Mouse (Mus musculus) spleen, postnatal 14 days (tissue): ENCODE measurements around the gene Cep290.

Experiments
- DNase-seq, 2 experiments: peaks; one replicate each; pipeline ENCODE4 v3.0.0; 2021 to 2022; ENCODE audit warnings: low spot score in 2 of 2

The Cep290 gene

GRCm38 (mm10) chr10:100590323-100590722, 103.0 kb downstream of the Cep290 start, which contains the start of the genes 4930430F08Rik and 1700017N19Rik:
Gene 4930430F08Rik, minus strand, starts transcription at chr10:100590423.
Gene 1700017N19Rik, plus strand, starts transcription at chr10:100590484.
- no peak for DNase-seq

- no peak for DNase-seq
Measured at GRCm38 (mm10) chr10:100598339-100598738, 111.0 kb downstream of the Cep290 start.

- no peak for DNase-seq
Measured at GRCm38 (mm10) chr10:100603511-100603910, 116.2 kb downstream of the Cep290 start.

- no peak for DNase-seq
Measured at GRCm38 (mm10) chr10:100604254-100604653, 116.9 kb downstream of the Cep290 start.

GRCm38 (mm10) chr10:100617233-100617903, 130.0 kb downstream of the Cep290 start:
- DNase-seq, result no peak

GRCm38 (mm10) chr10:100619474-100619873, 132.1 kb downstream of the Cep290 start:
- no peak for DNase-seq

- no peak for DNase-seq
Measured at GRCm38 (mm10) chr10:100620040-100620439, 132.7 kb downstream of the Cep290 start.

GRCm38 (mm10) chr10:100622494-100622893, 135.1 kb downstream of the Cep290 start:
- no peak for DNase-seq
